Mouse (Mus musculus): ENCODE measurements at regions not wholly inside any gene's neighbourhood (a gene's known extent, or its start where the extent isn't known, plus 50 kb on each side); places are given as distances from the start of the nearest gene placed in this dataset.

GRCm38 (mm10) chr5:29083288-29083687 lies 112.5 kb upstream of the Rnf32 start:
- TF ChIP-seq CTCF (IDR thresholded peaks at IDR 0.05; ENCODE audit: borderline replicate concordance, extremely low read depth, insufficient read depth, insufficient read length) (no peak), POLR2A (IDR thresholded peaks at IDR 0.05; ENCODE audit: borderline replicate concordance, extremely low read depth, insufficient read depth, insufficient read length, poor library complexity, severe bottlenecking) (no peak)
